Mouse (Mus musculus) forebrain, postnatal 0 days (tissue): ENCODE data around the gene Anapc4. TPM values are rescaled to one million over a fixed set of nuclear protein-coding genes. Genes with fewer than 3 reads are reported as not detected.
A peak's percentile ranks its signal among the peaks of the same experiment; 100 is the strongest.

Experiments used
- ATAC-seq: fragments of 200-750 bp; cut with Nextera tagmentation; 2 replicates; pipeline ENCODE4 v1.8.0; 2017; ENCODE audit warnings: mild to moderate bottlenecking, moderate library complexity
- DNase-seq: peaks from one replicate; pipeline ENCODE4 v3.0.0-alpha.2; 2015
- H3K27ac ChIP-seq: fragments of 300-500 bp; sonication (generic); 2 replicates; pipeline ENCODE4 v1.5.1; 2014; ENCODE audit warnings: low read depth, mild to moderate bottlenecking, antibody characterized with exemption, low read length, moderate library complexity, mixed read lengths
- H3K27me3 ChIP-seq: fragments of 300-500 bp; sonication (generic); 2 replicates; pipeline ENCODE4 v1.6.1; 2014; ENCODE audit warnings: mild to moderate bottlenecking, low read length, mixed read lengths; ENCODE audit not compliant: insufficient read depth
- H3K36me3 ChIP-seq: fragments of 300-500 bp; sonication (generic); 2 replicates; pipeline ENCODE4 v1.6.1; 2014; ENCODE audit warnings: mild to moderate bottlenecking, moderate library complexity; ENCODE audit not compliant: insufficient read depth
- H3K4me1 ChIP-seq: fragments of 300-500 bp; sonication (generic); 2 replicates; pipeline ENCODE4 v1.6.1; 2014; ENCODE audit warnings: antibody characterized with exemption; ENCODE audit not compliant: insufficient read depth
- H3K4me2 ChIP-seq: fragments of 300-500 bp; sonication (generic); 2 replicates; pipeline ENCODE4 v1.6.1; 2014; ENCODE audit warnings: low read depth, mild to moderate bottlenecking, moderate library complexity
- H3K4me3 ChIP-seq: fragments of 300-500 bp; sonication (generic); 2 replicates; pipeline ENCODE4 v1.5.1; 2014; ENCODE audit warnings: low read depth, low read length, mixed read lengths
- H3K9ac ChIP-seq: fragments of 300-500 bp; sonication (generic); 2 replicates; pipeline ENCODE4 v1.6.1; 2014; ENCODE audit warnings: mild to moderate bottlenecking
- H3K9me3 ChIP-seq: fragments of 300-500 bp; sonication (generic); 2 replicates; pipeline ENCODE4 v1.6.1; 2016; ENCODE audit warnings: low read length
- CTCF ChIP-seq: sonication (generic); IDR thresholded peaks from 2 replicates; pipeline ENCODE4 v1.5.1; 2016; ENCODE audit warnings: antibody characterized with exemption, control low read depth, low read depth
- WGBS: fragments of 180-500 bp; shearing (Covaris S2); extraction: QIAGEN DNeasy Blood & Tissue Kit; methylation state at CpG from one replicate; pipeline ENCODE4 v1.1.7; 2014; 5-methylcytosine and 5-hydroxymethylcytosine counted together
- polyA plus RNA-seq: library from polyadenylated mRNA; unstranded; fragments of >200 nt; fragmentation: Nextera tagmentation; extraction: Ambion mirVana; gene quantifications from 2 replicates; pipeline ENCODE4 v1.2.1, GENCODE M21; 2015
- total RNA-seq: library from RNA; depleted of rRNA; stranded (reverse); fragments of >200 nt; gene quantifications from 2 replicates; pipeline ENCODE4 v1.2.3, GENCODE M21; 2014

Gene Anapc4
- total and polyA plus RNA-seq, 2 experiments from 2014 or later, result 65.0 to 78.1 TPM

GRCm38 (mm10) chr5:52827923-52828322, 5.9 kb upstream of the Anapc4 start:
- Histone ChIP-seq H3K4me1 (no peaks in the 10 kb centered on the region), H3K9ac (no peak overlapping the region), H3K4me2 (no peak overlapping the region), H3K36me3 (0 out of 2 replicates have a peak, but pooled peaks cover 3% of the 10 kb centered on the region), H3K9me3 (no peaks in the 10 kb centered on the region), H3K27ac (no peak overlapping the region), H3K27me3 (no peaks in the 10 kb centered on the region), H3K4me3 (no peak overlapping the region)
- no peak for TF ChIP-seq CTCF
- DNase-seq (no peak), ATAC-seq (no peak)
- WGBS, result 96% methylated on average over 4 of the region's 4 CpGs

GRCm38 (mm10) chr5:52833005-52833404, 807 bp upstream of the Anapc4 start:
- H3K4me3 ChIP-seq, result peak overlapping the region; percentile 86
- DNase-seq, result peak; percentile 32
- peak overlapping the region; percentile 93 for H3K9ac ChIP-seq
- peak overlapping the region; percentile 89 for H3K27ac ChIP-seq
- peak overlapping the region; percentile 70 for H3K4me2 ChIP-seq
- no peak for TF ChIP-seq CTCF
- H3K4me1 ChIP-seq, result peaks cover 15% of the 10 kb centered on the region
- no peaks in the 10 kb centered on the region for H3K27me3 ChIP-seq
- H3K9me3 ChIP-seq, result no peaks in the 10 kb centered on the region
- ATAC-seq, result no peak
- H3K36me3 ChIP-seq, result peaks cover 7% of the 10 kb centered on the region; the same call in 1 of the 2 replicates

- Histone ChIP-seq H3K4me1 (peaks cover 15% of the 10 kb centered on the region), H3K36me3 (peaks cover 19% of the 10 kb centered on the region; the same call in 1 of the 2 replicates), H3K4me3 (peak overlapping the region; percentile 86), H3K9me3 (no peaks in the 10 kb centered on the region), H3K27me3 (no peaks in the 10 kb centered on the region), H3K9ac (peak overlapping the region; percentile 93), H3K4me2 (peak overlapping the region; percentile 70), H3K27ac (peak overlapping the region; percentile 89)
- TF ChIP-seq CTCF, result no peak
- WGBS, result 9% methylated on average over 8 of the region's 8 CpGs
- DNase-seq (no peak), ATAC-seq (peak; percentile 21)
Observed at GRCm38 (mm10) chr5:52834386-52834785, 574 bp downstream of the Anapc4 start.

- no peak for DNase-seq
- Histone ChIP-seq H3K27me3 (no peaks in the 10 kb centered on the region), H3K36me3 (peaks cover 62% of the 10 kb centered on the region), H3K4me3 (no peak overlapping the region), H3K27ac (no peak overlapping the region), H3K9ac (no peak overlapping the region), H3K4me1 (no peaks in the 10 kb centered on the region), H3K4me2 (no peak overlapping the region), H3K9me3 (no peaks in the 10 kb centered on the region)
- no peak for ATAC-seq
- WGBS, result 94% methylated on average over 7 of the region's 7 CpGs
- TF ChIP-seq CTCF, result no peak
Observed at GRCm38 (mm10) chr5:52844319-52844718, 10.5 kb downstream of the Anapc4 start.

GRCm38 (mm10) chr5:52855727-52856126, 21.9 kb downstream of the Anapc4 start:
- ATAC-seq, result no peak
- Histone ChIP-seq H3K4me2 (no peak overlapping the region), H3K27ac (no peak overlapping the region), H3K9ac (no peak overlapping the region), H3K4me3 (no peak overlapping the region), H3K4me1 (no peaks in the 10 kb centered on the region), H3K9me3 (no peaks in the 10 kb centered on the region), H3K27me3 (no peaks in the 10 kb centered on the region), H3K36me3 (peaks cover 55% of the 10 kb centered on the region)
- 91% methylated on average over 5 of the region's 5 CpGs for WGBS
- no peak for DNase-seq
- TF ChIP-seq CTCF, result 0 out of 2 replicates have a peak, but pooled peaks have one; percentile 7

- H3K36me3 ChIP-seq, result peaks cover 85% of the 10 kb centered on the region
- TF ChIP-seq CTCF, result no peak
- H3K9me3 ChIP-seq, result no peaks in the 10 kb centered on the region
- no peaks in the 10 kb centered on the region for H3K4me1 ChIP-seq
- H3K27me3 ChIP-seq, result no peaks in the 10 kb centered on the region
- ATAC-seq (no peak), DNase-seq (no peak)
- H3K9ac ChIP-seq, result no peak overlapping the region
- no peak overlapping the region for H3K4me2 ChIP-seq
- WGBS, result 94% methylated on average over 8 of the region's 8 CpGs
- no peak overlapping the region for H3K4me3 ChIP-seq
- H3K27ac ChIP-seq, result no peak overlapping the region
Observed at GRCm38 (mm10) chr5:52864446-52864845, 30.6 kb downstream of the Anapc4 start.

GRCm38 (mm10) chr5:52865825-52866224, 32.0 kb downstream of the Anapc4 start:
- 66% methylated on average over 9 of the region's 9 CpGs for WGBS
- no peaks in the 10 kb centered on the region for H3K4me1 ChIP-seq
- no peak overlapping the region for H3K4me3 ChIP-seq
- no peak overlapping the region for H3K4me2 ChIP-seq
- peaks cover 73% of the 10 kb centered on the region for H3K36me3 ChIP-seq
- no peak overlapping the region for H3K27ac ChIP-seq
- H3K9me3 ChIP-seq, result no peaks in the 10 kb centered on the region
- H3K27me3 ChIP-seq, result no peaks in the 10 kb centered on the region
- no peak overlapping the region for H3K9ac ChIP-seq
- TF ChIP-seq CTCF, result no peak
- DNase-seq (no peak), ATAC-seq (no peak)
